Mouse (Mus musculus): Measurements from ENCODE around the gene Gm17349.
"Not testable (repeated sequence)": the region's sequence is repeated elsewhere in the genome, so short reads cannot be mapped to it uniquely, and the experiment has no call there.

Gene Gm17349

GRCm38 (mm10) chr15:99705440-99706048, at the start of gene Gm17349:
TSS of gene Gm17349 (minus strand) at chr15:99705490.
- DNase-seq (ENCODE audit: low read depth), result peak; percentile 90

- no peak for DNase-seq (ENCODE audit: low read depth)
These were observed 48.9 kb upstream of the Gm17349 start for GRCm38 (mm10) chr15:99754204-99754603.

GRCm38 (mm10) chr15:99740229-99740628, 34.9 kb upstream of the Gm17349 start:
- no peak for DNase-seq (ENCODE audit: low read depth)

- no peak for DNase-seq (ENCODE audit: low read depth)
These were observed 31.4 kb upstream of the Gm17349 start for GRCm38 (mm10) chr15:99736675-99737074.

- DNase-seq (ENCODE audit: low read depth), result no peak
These were observed 30.3 kb upstream of the Gm17349 start for GRCm38 (mm10) chr15:99735631-99736030.

- DNase-seq (ENCODE audit: low read depth), result peak; percentile 29
These were observed 27.9 kb upstream of the Gm17349 start for GRCm38 (mm10) chr15:99733186-99733585.

- DNase-seq (ENCODE audit: low read depth), result no peak
These were observed 26.4 kb upstream of the Gm17349 start for GRCm38 (mm10) chr15:99731678-99732077.

GRCm38 (mm10) chr15:99731167-99731566, 25.9 kb upstream of the Gm17349 start:
- no peak for DNase-seq (ENCODE audit: low read depth)

- DNase-seq (ENCODE audit: low read depth), result no peak
These were observed 23.9 kb upstream of the Gm17349 start for GRCm38 (mm10) chr15:99729056-99729783.

GRCm38 (mm10) chr15:99728211-99728610, 22.9 kb upstream of the Gm17349 start:
- DNase-seq (ENCODE audit: low read depth), result no peak

- DNase-seq (ENCODE audit: low read depth), result no peak
These were observed 22.2 kb upstream of the Gm17349 start for GRCm38 (mm10) chr15:99727525-99727924.

GRCm38 (mm10) chr15:99727039-99727438, 21.7 kb upstream of the Gm17349 start:
- DNase-seq (ENCODE audit: low read depth), result not testable (repeated sequence)

GRCm38 (mm10) chr15:99726549-99726948, 21.3 kb upstream of the Gm17349 start:
- peak; percentile 13 for DNase-seq (ENCODE audit: low read depth)

- DNase-seq (ENCODE audit: low read depth), result peak; percentile 98
These were observed 20.3 kb upstream of the Gm17349 start, which contains the start of gene Cox14 for GRCm38 (mm10) chr15:99725341-99726155. TSS of gene Cox14 (plus strand) at chr15:99725618.

- peak; percentile 74 for DNase-seq (ENCODE audit: low read depth)
These were observed 19.2 kb upstream of the Gm17349 start for GRCm38 (mm10) chr15:99724292-99725021.

- DNase-seq (ENCODE audit: low read depth), result peak; percentile 73
These were observed 18.4 kb upstream of the Gm17349 start for GRCm38 (mm10) chr15:99723515-99724291.

- DNase-seq (ENCODE audit: low read depth), result no peak
These were observed 17.8 kb upstream of the Gm17349 start for GRCm38 (mm10) chr15:99723120-99723514.

GRCm38 (mm10) chr15:99721921-99722743, 16.8 kb upstream of the Gm17349 start:
- DNase-seq (ENCODE audit: low read depth), result no peak

GRCm38 (mm10) chr15:99719865-99720264, 14.6 kb upstream of the Gm17349 start:
- no peak for DNase-seq (ENCODE audit: low read depth)

GRCm38 (mm10) chr15:99718461-99719021, 13.3 kb upstream of the Gm17349 start:
- DNase-seq (ENCODE audit: low read depth), result no peak

All from NIH3T3 (cell line).